Mouse (Mus musculus) lung, postnatal 14 days (tissue): ENCODE data around the gene Rfx8.
"Not testable (repeated sequence)": the region's sequence is repeated elsewhere in the genome, so short reads cannot be mapped to it uniquely, and the experiment has no call there.

Source experiments
- DNase-seq: peaks from one replicate; pipeline ENCODE4 v3.0.0; 2021

Gene Rfx8

DNA sequence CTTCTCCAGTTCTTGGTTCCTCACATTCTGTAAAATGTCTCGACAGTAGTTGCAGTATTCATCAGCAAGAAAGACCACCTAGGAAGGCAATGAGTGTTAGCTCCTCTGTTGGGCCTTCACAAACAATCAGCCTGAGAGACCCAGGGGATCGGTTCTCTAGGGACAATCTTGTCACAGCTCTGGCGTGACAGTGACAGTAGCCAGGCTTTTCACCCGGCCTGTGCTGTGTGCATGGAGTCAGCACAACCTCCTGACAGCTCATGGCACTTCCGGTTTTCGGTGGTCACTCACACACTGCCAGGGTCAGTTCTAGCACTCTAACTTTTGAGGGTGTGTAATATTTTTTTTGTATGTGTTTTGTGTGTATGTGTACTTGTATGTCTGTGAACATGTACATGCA lies 32.2 kb downstream of the Rfx8 start:
- no peak for DNase-seq

DNA sequence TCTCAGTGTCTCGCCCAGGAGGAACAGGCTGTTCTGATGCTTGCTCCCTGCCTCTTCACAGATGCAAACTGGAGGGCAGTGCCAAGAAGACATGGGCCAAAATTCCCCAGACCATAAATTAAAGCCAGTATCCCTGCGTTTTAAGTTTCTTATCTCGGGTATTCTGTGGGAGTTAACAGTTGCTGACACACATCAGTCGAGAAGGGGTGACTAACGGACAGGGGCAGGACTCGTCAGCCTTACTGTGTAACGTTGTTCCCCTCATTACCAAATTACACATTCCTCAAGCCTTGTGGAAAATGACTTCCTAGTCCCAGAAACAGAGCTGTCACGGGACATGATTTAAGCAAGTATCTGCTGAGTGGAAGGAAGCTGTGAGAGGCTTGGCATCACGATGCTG lies 33.5 kb downstream of the Rfx8 start:
- no peak for DNase-seq

DNA sequence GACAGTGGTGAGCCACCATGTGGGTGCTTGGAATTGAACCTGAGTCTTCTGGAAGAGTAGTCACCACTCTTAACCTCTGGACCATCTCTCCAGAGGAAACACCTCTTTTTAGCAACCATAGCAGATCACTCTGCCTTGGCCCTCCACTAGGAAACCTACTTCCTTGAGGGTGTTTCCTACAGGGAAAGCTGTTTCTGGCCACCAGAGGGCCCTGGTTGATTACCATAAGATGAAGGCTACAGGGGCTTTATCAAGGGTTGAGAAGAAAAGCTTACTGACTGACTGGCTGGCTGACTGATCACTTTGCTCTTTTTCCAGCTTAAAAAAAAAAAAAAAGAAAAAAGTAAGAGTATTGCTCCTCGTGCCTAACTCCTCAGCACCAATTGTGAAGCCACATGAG lies 35.0 kb downstream of the Rfx8 start:
- DNase-seq = peak; percentile 87

DNA sequence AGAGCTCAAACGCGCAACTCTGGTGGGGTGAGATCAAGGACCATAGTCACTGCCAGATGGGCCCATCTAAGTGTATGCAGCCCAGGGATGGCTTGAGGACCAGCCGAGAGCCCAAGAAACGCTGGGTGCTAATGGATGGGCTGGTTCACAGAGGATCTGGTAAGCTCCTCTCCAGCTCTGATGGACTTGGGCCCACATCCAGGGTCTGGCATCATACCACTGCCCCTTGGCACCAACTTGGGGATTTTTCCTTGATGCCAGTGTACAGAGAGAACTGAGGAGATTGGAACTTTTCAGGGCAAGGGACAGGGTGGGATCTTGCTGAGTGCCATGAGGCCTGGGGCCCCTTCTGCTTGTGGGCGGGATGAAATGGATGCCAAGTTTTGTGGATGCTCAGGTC lies 39.2 kb downstream of the Rfx8 start:
- DNase-seq = no peak

DNA sequence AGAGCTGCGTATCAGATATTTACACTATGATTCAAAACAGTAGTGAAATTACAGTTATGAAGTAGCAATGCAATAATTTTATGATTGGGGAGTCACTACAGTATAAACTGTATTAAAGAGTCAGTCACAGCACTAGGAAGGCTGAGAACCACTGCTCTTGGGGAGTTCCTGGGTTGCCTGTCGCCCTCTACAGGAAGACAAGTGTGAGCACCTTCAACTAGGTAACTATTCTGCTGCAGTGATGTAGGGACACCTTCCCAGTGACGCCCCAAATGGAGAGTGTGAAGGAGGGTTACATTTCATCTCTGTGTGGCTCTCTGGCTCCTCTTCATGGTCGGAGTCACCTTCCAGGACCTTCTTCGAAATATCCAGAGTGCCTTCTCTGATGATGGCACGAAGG lies 40.3 kb downstream of the Rfx8 start:
- DNase-seq = no peak

DNA sequence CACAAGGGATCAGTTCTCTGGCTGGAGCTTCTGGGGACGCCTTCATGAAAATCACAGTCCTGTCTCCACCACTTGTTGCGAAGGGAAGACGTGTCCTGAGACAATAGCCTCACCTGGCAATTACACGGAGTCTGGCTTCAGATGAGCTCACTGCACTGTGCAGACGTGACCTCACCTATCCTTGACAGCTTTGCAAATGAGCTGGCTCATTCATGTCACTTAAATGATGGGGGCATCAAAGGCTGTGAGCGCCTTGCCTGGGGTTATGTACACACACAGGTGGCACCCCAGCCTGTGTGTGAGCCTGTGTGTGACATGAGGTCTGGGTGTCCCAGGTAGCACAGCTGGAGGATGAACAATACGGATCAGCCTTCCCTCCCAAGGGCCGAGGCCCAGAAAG lies 41.9 kb downstream of the Rfx8 start:
- DNase-seq = no peak

DNA sequence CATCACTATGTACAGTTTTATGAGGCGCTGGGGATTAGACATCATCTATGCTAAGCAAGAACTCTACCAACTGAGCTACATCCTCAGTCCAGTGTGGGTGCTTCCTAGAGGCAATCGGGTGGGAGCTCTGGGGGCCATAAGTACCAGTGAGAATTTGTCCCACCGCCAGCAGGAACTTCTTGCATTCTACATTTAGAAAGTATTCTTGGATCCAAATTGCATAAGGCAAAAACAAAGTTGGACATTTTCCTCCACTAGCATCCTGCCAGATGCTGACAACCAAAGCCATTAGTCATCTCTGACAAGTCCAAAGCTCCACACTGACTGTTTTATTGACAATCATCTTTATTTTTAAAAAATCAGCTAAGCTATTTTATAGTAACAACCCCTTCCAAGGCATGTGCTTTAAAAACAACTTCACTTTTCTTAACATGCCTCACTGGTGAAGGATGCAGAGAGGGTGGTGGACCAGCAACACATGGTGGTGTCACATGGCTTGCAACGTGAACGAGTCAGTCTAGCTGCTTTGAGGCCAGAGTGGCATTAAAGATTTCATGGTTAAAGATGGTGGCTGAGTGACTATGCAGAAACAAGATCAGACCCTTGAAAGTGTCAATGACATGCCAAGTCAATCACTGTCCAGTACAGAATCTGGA lies 44.4 kb downstream of the Rfx8 start:
- DNase-seq = no peak

DNA sequence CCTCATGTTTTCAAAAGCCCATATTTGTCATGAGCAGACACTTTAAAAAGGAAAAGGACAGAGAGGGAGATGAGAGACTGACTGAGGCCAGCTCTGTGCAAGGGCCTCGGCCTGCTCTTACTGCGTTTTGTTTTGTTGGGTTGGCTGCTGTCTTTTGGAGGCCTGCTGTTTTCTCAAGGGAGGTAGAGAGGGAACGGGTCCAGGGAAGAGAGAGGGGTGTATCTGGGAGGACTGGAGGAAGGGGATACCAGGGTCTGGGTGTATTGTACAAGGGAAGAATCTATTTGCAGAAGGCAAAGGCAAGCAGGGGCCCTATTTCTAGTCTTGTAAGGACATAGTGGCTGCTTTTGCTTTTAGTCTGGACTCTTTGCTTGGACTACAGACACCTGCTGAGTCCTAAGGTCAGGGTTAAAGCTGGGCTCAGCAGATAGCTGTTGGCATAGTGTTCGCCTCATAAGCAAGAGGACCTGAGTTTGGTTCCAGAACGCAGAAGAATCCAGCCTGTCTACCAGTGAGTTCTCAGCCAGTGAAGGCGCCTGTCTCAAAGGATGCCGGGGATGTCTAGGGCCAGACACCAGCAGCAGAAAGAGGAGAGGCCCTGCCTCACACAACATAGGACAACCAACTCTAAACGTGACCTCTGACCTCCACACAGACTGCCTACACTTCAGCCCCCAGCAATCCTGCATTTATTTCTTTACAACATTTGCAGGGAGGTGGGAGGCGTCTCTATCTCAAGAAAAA lies 48.3 kb downstream of the Rfx8 start:
- no peak for DNase-seq

DNA sequence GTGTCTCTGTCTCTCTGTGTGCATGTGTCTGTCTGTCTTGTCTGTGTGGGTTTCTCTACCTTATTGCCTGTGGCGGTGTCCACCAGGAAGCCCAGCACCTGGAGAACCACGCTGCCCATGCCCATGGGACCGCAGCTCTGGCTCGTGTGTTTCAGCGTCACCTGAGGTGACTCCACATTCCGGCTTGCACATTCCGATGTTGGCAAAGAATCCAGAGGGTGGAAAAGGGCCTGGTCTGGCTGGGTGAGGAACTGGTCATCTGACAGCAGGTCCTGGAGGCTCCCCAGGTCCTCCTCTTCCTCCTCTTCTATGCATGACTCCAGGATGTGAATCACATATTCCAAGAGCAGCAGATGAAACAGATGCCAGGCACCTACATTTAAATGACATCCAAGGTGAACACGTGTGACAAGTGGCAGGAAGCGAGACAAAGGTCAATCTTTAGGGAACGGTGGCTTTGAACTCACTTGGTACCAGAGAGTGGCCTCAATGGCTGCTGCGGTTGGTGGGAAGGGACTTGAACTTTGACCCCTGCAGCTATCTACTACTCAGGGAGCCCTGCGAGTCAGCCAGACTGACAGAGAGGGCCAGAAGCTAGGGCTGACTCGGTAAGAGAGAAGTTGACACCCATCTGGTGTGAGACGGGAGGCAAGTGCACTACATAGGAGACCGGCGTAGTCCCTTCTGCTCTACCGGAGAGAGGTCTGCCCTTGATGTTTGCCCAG lies 50.4 kb downstream of the Rfx8 start:
- no peak for DNase-seq

DNA sequence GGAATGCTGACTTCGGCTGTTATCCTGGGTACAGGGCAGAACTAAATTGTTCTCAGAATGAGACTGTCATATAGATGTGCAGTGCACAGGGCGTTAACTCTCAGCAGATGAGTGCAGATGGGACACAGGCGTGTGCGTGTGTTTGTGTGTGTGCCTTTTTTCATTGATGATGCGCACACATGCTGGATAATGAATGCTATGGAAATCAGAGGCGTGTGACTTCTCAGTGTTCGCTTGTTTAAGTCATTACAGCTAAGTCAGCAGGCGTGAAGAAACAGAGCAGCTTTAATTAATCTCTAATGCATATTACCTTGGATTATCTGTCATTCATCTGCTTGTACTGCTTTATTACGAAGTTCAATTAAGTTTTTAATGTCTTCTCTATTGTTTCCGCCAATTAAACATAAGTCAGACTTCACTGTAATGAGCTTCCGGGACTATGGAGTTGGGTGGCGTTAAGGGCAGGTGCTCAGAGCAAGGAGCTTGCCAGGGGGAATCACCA lies 54.0 kb downstream of the Rfx8 start:
- DNase-seq = no peak

DNA sequence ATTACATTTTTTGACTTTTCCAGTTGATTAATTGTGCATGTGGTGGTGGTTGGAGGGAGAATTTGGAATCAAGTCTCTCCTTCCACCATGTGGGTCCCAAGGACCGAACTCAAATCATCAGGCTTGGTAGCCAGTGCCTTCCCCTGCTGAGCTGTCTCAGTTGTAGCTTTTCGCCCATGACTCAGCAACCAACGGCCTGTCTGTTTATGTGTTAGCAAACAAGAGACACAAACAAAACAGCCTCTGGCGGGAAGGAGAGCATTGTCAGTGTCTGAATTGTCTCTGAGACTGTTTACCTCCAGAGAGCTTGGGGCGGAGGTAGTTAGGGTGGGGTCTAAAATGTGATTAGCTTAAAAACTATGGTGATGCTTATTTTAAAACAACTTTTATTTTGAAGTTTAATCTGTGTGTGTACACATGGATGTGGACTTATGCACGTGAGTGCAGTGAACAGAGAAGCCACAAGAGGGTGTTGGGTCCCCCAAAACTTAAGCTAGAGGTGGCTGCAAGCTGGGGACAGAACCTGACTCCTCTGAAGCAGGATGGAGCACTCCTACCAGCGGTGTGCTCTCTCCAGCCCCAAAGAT lies 56.7 kb downstream of the Rfx8 start:
- DNase-seq = no peak

DNA sequence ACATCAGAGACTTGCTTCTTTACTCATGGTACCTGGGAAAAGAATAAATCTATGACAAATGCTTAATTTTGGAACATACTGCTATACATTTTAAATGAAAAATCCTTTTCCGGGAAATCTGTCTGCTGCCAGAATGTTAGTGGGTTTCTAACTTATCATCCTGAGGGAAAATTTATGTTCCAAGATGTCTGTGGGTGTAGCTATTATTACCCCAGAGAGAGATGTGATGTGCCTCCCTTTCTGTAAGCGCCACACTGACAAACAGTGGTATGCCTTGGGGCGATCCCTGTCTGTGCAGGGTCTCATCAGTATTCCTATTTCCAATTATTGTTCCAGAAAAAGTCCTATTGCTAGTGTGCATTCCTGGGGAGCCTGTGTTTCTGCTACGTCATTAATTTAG lies 57.7 kb downstream of the Rfx8 start:
- no peak for DNase-seq

DNA sequence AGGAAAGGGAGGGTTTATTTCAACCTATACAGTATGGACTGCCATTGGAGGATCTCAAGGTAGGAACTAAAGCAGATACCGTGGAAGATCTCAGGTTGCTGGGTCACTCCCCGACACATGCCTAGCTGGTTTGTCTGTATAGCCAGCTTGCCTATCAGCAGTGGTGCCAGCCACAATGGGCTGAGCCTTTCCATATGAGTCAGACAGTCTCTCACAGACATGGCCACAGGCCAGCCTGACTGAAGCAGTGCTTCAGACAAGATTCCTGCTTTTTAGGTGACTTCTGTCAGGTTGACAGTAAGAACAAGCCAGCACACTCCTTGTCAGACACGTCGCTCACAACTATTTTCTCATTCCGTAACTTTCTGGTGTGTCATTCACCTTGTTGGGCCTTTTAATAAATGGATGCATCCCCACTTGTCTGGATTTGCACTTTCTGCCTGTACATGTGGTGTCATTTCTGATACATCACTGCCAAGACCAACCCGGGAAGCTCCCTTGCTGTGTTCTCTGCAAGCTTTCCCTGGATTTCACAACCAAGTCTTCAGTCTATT lies 63.7 kb downstream of the Rfx8 start:
- no peak for DNase-seq

DNA sequence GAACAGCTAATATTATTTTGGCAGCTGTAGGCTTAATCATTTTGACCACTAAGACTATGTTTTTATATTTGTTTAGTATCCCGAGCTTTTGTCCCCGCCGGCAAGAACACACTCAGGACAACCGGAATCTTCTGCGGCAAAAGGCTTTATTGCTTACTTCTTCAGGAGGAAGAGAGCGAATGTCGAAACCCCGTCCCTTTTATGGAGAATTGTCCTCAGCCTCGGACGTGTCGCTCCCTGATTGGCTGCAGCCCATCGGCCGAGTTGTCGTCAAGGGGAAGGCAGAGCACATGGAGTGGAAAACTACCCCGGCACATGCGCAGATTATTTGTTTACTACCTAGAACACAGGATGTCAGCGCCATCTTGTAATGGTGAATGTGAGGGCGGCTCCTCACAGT lies 65.9 kb downstream of the Rfx8 start:
- not testable (repeated sequence) for DNase-seq

DNA sequence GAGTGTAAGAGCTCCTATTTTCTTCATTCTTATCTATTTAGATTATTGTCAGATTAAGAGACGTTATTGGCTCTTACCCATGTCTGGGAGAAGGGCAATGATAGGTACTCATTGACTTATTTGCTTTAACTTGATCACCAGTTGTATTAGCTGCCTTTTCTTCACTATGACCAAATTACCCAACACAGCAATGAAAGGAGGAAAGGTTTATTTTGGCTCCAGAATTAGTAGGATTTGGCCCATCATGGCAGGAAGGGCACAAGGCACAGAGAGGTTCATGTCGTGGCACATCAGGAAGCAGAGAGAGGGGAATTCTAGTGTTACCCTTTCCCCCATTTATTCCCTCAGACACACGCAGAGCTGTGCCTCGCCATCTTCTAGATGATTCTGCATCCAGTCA lies 67.8 kb downstream of the Rfx8 start:
- no peak for DNase-seq

DNA sequence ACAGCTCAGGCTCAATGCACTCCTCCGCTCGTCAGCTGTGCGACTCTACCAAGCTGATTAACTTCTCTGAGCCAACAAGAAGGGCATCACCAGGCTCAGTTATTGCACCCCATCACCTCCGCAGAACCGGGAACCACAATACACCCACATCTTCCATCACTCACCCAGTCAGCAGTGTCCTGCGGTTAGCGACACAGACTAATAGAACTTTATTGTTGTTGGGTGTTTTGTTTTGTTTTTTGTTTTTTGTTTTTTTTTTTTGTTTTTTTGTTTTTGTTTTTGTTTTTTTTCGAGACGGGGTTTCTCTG lies 69.6 kb downstream of the Rfx8 start, which contains the start of gene Creg2:
Creg2 (minus strand) TSS at position 234 of the 308 bp plus-strand sequence.
- DNase-seq = no peak

DNA sequence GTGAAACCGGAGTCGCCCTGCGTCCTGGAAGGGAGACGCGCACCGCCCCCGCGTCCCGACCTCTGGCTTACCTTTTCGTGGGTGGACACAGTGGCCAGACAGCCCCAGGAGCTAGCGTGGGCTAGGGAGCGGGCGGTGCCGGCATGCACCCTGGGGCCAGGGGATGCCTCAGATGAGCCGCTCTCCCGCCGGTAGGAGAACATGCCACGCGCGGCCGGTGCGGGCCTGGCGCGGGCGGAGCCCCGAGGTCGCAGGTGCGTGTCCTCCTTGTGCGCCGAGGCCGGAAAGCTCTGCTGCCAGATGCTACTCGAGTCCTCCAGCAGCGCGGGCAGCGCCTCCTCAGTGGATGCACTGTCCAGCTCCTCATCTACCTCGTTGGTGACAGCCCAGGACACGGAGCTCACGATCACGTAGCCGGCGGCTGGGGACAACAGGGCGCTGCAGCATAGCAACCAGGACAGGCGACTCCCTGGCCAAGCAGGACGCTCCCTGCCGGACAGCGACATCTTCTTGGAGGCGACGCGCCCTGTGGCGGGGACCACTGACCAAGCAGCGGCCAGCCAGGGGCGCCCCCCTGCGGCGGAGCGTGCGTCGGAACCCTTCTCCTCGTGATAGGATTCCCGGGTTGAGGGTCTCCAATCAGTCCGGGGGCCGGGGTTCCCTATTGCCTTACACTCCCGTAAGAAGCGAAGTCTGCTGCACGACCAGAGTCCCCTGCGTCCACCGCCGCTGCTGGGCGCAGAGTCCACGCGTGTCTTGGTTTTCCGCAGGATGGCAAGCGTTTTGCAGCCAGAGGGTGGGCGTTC lies 70.2 kb downstream of the Rfx8 start:
- peak; percentile 50 for DNase-seq

DNA sequence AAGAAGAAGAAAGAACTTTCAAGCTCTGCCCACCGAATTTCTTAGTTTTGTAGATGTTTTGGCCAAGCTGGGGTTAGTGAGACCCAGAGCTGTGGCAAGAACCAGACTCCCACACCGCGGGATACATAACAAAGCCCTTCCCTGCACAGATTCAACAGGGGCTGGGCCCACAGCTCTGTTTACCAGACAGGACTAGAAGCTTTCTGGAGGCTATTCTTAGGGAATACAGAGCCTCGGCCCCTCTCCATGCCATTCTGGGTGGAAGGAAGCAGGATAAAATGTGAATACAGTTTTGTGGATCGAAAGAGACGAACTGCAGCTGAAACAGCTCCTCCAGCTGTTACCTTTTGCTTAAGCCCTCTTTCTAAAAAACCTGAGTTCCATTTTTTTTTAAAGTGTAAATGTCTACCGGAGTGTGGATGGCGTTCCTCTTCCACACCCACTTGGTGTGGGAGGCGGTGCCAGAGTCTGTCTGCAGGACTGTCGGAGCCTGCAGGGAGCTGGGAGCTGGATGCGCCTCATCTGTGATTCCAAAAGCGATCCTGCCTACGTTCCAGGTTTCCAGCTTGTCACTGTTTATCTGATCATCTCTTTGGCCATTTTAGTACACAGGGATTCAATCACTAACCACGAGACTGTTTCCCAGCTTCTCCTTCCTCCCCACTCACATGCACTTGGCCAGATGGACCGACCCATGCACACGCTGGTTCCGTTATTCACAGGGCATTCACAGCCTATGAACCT lies 70.9 kb downstream of the Rfx8 start:
- DNase-seq = no peak

DNA sequence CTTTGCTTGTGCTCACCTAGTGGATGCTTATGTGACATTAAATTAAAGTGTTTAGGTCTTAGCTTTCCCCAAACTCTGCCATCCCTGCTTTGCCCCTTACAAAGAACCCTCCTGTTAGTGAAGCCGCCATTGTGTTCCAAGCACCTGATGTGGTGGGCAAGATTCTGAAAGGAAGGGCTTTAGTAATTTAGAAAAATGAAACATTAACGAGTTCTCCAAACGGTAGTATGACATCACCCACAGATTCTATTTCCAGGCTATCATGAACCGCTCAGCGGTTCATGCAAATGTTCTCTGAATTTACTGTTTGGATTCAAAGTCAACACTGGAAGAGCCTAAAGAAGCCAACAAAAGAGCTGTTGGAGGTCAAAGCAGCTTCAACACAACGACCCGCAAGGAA lies 72.2 kb downstream of the Rfx8 start:
- DNase-seq = no peak

DNA sequence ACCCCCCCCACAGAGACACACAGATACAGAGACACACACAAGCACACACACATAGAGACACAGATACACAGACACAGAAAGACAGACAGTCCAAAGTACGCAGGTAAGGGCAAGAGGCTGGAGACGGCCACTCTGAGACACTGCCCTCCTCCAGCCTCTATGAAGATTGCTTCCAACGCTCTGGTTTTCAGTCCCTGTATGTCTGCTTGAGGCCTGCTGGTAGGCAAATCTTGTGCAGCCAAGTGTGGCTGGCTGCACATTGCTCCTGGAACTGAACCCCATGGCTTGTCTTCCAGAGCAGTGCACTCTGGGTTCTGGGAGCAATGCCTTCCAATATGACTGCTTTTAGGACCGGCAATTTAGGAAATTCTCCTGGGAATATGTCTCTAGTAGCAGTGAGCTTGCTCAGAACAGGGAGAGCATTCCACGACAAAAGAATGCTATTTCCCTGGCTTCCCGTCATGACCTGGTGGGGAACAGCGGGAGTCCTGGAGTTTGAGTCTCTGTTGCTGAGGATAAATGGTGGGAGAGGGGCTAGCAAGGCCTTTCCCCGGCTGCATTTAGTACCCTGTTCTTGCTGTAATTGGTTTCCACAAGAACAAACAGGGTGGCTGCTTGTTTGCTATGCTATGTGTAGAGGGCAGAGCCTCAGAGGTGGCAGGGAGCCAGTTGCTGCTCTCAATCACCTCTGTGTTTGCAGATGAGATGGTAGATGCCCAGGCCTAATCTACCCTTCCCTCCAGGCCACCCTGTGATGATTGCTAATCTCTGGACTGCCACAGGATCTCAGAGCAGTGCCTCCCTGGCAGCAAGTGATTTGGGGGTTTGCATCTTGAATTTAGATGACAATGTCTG lies 74.7 kb downstream of the Rfx8 start:
- DNase-seq = no peak

DNA sequence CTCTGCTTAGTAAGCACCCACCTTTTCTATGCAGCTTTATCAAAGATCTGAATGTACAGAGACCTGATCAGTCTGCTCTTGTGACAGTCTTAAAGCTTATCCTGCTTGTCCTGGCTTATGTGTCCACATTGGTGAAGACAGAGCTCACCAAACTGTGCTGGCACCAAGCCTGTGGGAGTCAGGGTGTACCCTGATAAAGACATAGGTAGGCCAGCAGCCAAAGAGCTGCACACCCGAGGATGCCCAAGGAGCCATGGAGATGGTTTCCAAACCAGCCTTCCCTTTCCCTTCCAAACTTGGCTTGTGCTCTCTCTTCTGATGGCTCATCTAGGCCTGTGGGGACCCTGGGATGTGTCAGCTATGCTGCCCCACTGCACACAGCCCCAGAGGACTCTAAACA lies 76.5 kb downstream of the Rfx8 start:
- DNase-seq = no peak
